Mouse (Mus musculus) G1E (cell line): ENCODE results near the gene Akt3.

ENCODE experiments used
- CTCF ChIP-seq: IDR thresholded peaks from 2 replicates; pipeline ENCODE4 v1.5.1; 2012; ENCODE audit warnings: low read depth, low read length, inconsistent platforms, mixed read lengths
- GATA1 ChIP-seq: IDR thresholded peaks from 2 replicates; pipeline ENCODE4 v1.6.1; 2012; ENCODE audit warnings: borderline replicate concordance, low read length, inconsistent platforms, mixed read lengths
- POLR2AphosphoS5 ChIP-seq: IDR thresholded peaks from 2 replicates; pipeline ENCODE4 v1.6.1; 2012; ENCODE audit warnings: low read depth, low read length, inconsistent platforms; ENCODE audit not compliant: insufficient replicate concordance
- TAL1 ChIP-seq: conservative IDR thresholded peaks from 2 replicates; pipeline ENCODE4 v1.6.1; 2012; ENCODE audit warnings: low read depth, low read length, inconsistent platforms, mixed read lengths

DNA sequence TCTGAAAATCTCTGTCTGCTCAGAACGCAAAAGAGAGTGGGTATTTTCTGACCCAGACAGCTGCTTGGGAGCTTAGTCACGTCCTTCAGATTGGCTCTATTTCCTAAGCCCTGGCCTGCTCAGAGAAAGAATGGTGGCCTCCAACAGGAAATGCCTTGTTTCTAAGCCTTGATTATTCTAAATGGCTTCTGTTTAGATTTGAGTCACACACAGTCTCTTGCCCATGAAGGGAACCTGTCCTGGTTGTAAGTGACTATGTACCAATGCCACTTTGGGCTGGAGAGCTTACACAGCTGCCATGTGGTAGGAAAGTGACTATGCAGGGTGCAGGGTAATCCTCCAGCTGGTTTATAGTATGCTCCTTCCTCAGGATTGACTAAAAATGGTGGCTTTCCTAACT, 243.7 kb downstream of the Akt3 start:
- TF ChIP-seq GATA1 (no peak), CTCF (no peak), TAL1 (no peak), POLR2AphosphoS5 (no peak)
